Mouse (Mus musculus): ENCODE data around the gene Otop1.

Otop1 gene

DNA sequence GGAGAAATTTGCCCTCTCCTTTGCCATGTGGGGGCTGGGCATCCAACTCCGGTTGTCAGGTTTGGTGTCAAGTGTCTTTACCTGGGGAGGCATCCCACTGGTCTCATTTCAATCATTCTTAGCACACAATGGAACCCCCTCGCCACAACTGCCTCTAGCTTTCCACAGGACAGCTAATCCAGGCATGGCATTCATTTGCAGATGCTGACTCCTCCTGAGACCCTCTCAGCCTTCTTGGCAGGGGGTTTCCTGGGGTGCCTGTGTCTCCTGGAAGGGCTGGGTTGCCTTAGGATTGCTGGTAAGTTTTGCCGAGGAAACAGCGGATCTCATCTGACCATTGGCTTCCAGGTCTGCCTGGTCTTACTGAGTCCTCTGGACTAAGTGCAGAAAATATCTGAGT lies at the start of gene Otop1:
TSS of gene Otop1 (plus strand) at position 202 of the 400 bp plus-strand sequence.
- no peak for DNase-seq

DNA sequence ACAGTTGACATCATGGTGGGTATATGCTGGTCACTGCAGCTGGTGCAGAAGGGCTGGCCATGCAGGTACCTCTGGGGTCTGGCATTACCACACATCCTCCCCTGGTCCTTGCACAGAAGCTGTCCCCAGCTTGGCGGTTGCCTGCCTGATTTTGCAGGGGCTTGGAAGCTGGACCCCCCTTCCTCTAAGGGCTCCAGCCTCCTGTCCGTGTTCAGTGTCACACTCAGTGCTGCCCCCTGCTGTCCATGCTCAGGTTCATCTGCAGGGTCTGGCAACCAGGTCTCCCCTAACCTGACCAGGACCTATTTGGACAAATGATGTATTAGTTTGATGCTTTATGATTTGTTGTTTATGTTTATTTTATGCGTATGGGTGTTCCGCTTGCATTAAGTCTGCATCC lies 40.4 kb upstream of the Otop1 start:
- DNase-seq, result no peak

DNA sequence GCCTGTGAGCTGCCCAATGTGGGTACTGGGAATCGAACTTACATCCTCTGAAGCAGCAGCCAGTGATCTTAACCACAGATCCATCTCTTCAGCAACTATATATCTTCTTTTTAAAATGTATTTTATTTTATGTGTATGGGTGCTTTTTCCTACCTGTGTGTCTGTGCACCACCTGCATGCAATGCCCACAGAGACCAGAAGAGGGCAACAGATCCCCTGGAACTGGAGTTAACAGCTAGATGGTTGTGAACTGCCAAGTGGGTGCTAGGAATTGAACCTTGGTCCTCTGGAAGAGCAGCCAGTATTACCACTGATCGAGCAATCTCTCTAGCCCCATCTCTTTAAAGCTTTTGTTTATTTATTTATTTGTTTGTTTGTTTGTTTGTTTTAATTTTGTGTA lies 39.1 kb upstream of the Otop1 start:
- DNase-seq, result no peak

DNA sequence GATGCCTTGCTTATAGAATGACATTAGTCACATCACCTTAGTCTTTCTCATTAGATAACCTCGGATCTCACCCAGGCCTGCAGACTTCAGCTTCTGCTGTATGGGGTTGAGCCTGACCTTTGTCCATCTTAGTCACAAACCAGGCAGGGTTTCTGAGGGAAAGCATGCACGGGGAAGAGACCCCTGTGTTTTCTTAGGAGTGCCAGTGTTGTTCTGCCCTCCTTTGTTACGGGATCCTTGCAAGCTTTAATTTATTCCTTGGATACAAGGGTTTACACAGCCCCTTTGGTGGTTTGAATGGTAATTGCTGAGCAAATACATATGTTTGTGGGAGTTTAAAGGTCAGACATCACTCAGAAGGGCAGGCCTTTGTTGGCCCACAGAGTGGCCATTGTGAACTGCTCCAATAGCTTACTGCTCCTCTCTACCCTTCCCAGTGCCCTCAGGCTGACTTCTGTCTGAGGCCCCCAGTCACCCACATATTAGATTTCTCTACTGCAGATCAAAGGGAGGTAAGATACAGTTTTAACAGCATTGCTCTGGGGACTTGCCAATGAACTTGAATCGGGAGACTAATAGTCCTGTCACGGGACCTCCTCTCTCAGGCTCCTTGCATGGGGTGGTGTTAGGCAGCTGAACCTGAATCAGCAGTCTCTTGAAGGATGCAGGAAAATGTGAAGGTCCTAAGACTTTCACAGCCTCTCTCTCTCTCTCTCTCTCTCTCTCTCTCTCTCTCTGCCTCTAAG lies 34.9 kb upstream of the Otop1 start:
- no peak for DNase-seq

DNA sequence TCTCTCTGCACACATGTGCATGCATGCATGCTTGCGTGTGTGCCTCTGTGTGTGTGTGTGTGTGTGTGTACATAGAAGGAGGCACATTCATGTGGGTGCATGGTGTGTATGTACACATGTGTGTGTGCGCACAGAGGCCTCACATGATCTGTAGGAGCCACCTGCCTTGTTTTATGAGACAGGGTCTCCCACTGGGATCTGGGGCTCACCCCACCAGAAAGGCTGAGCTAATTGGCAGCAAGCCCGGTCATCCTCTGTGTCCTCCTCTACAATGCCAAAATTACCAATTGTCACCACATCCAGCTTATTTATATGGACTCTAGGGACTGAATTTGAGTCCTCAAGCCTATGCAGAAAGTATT lies 34.3 kb upstream of the Otop1 start:
- no peak for DNase-seq

DNA sequence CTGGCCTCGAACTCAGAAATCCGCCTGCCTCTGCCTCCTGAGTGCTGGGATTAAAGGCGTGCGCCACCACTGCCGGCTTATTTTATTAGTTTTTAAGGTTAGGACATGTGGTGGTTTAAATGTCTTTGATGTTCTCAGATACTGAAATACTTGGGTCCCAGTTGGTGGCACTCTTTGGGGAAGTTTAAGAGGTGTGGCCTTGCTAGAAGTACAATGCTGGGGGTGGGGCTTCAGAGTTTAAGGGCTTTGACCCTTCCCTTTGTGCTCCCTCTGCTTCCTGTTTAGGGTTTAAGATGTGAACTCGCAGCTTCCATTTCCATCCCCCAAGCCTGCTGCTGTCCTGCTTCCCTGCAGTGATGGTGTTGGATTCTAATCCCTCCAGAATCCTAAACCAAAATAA lies 33.8 kb upstream of the Otop1 start:
- DNase-seq, result no peak

DNA sequence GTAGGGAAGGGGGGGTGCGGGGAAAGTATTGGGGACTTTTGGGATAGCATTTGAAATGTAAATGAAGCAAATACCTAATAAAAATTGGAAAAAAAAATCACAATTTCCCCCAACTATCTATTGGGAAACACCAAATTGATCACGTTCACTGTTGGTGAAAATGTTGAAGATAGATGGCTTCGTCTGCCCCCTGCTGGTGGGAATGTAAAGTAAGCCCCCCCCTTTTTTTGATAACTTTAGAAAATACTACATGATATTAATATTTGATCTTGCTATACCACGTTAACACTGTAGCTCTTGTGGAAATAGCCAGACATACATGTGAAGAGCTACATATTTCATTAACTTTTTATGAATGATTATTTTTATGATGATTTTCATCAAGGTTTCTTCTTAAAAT lies 20.6 kb upstream of the Otop1 start:
- no peak for DNase-seq

DNA sequence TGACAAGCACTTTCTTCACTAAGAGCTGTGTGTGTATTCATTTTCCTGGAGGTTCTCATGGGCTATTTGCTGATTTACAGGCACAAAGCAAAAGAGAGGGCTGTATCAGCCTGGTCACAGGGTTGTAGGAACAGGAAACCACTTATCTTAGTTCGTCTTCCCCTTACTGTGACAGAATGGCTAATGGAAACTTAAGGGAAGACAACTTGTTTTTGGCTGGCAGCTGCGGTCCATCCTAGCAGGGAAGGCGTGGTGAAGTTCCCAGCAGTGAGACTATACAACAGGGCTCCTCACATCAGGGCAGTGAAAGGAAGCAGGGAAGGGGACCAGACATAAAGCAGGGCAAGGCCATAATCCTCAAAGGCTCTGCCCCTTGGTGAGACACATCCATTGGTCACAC lies 20.1 kb upstream of the Otop1 start:
- no peak for DNase-seq

DNA sequence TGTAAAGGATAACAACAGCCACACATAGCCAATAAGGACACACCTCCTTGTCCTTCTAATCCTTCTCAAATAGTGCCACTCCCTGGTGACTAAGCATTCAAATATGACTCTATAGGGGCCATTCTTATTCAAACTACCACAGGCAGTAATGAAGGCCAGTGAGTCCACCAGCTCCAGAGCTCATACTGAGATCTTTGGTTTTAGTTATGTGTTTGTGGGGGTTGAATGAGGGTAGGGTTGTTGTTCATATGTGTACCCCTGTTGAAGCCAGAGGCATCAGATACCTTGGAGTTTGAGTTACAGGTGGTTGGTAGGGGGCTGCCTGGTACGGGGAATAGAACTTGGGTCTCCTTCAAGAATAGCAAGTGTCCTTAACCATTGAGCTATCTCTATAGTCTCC lies 19.2 kb upstream of the Otop1 start:
- DNase-seq, result no peak

DNA sequence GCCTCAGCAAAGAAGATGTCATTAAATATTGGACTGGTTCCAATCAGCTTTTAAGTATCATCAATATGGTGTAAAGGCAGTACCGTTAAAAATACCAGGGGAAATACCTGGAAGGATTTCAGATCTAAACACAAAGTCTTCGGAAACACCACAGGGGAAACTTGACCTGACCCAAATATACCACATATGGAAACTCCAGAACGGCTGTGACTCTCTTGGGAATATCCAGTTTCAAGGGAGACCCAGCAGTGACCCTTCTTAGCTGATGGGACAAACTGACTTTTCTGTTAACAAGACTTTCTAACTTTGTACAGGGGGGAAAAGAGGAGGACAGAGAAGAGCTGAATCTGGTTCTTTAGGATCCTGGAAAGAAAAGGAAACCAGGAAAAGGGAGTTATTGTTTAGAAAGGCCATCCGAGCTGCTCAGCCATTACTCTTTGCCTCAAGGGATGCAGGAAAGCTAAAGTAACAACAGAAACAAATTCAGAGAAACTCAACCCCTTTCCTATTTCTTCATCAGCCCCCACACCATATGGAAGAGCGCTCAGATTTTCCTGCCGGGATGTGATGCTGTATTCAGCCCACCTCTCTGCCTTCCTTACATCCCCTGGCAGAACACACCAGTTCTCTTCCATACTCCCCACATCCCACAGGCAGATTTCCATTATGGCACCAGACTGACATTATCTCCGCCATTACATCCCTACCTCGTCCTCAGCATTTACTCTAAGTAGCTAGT lies 17.6 kb upstream of the Otop1 start:
- no peak for DNase-seq

DNA sequence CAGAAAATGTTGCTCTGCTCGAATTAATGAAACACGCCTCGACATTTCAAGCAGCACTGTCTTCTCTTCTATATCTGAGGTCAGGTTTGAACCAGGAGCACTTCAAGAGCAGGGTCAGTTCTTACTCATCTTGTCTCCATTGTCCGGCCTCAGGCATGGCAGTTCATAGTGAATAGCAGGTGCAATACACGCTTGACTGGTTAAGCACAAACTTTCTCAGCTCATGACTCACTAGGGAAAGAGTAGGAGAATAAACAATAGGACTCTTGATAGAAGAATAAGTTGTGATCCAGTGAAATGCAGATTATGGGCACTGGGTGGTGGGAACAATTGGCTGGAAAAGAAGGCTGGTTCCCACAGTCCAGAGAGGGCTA lies 17.0 kb upstream of the Otop1 start:
- DNase-seq, result no peak

DNA sequence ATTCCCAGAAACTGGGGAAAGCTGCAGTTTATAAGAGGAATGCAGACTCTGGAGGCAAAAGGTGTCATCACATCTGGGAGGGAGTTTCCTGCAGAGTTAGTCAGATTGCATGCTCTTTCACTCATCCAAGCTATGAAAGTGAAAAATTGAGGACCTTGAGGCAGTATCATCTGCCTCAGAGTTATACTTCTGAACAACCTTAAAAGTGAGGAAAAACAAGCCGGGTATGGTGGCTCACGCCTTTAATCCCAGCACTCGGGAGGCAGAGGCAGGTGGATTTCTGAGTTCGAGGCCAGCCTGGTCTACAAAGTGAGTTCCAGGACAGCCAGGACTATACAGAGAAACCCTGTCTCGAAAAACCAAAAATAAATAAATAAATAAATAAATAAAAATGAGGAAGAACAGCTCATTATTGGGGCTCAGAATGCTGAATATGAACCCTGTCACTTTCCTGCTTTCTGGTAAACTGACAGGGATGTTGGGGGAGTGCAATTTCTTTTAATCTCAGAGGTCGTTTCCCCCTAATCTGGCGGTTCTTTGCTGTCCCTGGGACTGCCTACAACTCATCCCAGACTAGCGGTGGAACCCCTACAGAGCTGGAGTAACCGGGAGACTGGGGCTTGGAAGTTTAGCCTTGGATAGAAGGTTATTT lies 16.2 kb upstream of the Otop1 start:
- no peak for DNase-seq

DNA sequence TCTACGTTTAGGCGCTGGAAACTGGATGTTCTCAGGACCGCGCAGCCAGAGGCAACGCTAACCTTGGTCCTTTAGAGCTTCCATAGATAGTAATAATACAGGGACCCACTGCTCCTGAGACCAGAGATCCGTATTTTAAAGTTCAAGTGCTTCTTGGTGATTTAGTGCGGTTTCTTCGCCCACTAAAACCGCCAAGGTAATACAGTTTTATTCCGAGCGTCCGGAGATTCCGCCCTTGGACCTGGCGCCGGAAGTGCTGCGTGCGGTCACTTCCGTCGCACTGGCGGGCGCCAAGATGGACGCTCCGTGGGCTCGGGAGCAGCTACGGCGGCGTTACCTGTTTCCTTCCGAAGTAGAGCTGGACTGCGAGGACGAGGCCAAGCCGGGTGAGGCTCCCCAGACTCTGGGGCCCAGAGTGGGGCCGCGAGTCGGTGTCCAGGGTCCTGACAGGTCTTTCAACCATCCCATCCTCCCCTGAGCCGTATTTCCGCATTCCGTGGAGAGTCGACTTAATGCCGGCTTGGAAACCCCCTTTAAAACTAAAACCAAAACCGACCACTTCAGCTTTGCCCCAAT lies 15.6 kb upstream of the Otop1 start, which contains the start of gene Tmem128:
TSS of gene Tmem128 (plus strand) at position 79 of the 576 bp plus-strand sequence.
- DNase-seq, result peak; percentile 54

DNA sequence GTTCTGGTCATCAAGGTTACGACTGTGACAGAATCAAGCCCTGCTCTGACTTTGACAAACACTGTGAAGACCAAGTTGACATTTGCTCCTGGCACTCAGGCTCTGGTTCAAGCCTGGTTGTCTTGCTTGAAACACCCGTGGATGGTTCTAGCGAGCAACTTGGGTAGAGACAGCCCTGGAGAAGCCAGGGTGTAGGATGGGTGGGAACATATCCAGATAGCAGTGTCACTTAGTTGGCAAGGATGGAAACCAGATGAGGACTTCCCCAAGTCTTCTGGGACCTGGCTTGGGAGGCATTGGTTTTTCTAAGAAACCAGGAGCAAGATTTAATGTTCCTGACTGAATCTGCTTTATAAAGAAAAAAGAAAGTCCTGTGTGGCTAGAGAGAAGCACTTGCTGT lies 4.8 kb upstream of the Otop1 start:
- no peak for DNase-seq

DNA sequence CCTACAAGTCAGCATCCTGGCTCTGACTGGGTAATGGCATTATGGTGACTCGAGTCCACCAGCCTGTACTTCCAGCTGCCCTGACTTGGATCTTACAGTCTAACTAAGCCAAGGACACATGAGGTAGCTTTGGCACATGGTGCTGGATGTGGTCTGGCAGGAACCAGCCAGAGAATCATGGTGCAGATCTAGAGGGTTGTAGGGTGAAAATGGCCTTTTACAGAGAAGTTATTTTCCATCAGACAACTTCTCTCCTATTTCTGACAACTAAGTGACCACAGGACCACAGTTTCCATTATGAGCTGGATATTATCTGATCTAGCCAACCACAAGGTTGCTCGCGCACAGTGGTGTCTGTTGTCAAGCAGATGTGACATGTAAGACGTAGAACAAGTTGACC lies 1.9 kb upstream of the Otop1 start:
- DNase-seq, result no peak

DNA sequence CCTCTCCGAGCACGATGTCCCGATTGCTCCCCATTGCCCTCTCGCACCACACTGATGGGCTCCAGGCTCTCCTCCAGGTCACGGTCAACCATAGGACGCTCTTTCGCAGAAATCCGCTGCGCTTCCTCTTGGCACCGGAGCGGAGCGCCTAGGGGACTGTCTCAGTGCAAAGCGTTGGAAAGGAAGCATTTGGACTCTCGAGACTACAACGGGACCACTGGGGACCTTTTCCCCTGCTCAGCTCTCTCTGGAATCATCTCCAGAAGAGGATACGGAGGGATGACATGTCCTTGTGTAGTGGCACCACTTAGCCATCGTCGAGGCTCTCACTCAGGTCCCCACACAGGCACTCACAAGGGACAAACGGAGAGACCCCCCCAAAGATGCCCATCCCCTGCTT lies 679 bp downstream of the Otop1 start:
- DNase-seq, result no peak

DNA sequence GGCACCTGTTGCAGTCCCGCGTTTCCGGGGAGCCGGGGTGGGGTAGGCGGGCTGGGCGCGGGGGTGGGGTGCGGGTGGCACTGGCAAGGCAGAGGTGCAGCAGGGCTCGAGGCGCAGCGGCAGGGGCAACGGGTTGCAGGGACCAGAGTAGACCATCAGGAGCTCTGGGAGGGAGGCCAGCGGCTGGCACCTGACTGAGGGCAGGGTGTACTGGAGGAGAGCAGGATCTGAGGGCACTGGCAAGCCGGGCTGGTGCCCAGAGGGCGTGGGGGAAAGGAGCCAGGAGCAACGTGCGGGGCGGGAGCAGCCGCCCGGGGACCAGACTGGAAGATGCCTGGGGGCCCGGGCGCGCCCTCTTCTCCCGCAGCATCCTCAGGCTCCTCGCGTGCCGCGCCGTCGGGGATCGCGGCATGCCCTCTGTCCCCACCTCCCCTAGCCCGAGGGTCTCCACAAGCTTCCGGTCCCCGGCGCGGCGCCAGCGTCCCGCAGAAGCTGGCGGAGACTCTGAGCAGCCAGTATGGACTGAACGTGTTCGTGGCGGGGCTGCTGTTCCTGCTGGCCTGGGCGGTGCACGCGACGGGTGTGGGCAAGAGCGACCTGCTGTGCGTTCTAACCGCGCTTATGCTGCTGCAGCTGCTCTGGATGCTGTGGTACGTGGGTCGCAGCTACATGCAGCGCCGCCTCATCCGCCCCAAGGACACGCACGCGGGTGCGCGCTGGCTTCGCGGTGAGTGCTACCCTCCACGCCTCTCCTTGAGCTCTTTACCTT lies 1.5 kb downstream of the Otop1 start:
- no peak for DNase-seq

DNA sequence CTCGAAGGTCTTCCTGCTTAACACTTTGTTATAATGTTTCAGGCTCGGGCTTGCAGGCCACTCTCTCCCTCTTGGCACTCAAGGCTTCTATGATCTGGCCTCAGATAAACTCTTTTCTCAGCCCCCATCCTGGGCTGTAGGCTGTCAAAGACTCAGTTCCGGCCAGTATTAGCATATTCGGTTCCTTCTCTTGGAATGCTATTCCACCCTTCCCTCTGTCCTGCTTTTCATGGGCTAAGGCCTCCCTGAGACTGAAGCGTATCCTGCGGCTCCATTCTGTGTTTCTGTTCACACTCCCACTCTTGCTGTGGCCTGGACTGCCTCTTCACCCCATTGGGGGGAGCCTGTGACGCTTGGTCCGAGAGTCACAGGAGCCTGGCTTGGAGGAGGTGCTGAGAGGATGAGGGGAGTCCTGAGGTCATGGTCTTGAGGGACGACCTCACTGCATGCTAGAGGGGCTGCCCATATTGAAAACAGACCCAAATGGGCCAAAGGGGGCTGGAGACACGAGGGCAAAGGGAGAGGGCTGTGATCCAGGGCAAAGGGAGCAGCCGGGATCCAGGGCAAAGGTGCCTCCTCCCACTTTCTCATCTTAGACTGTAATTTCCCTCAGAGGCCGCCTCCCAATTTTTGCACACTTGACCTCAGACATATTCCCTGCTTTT lies 2.3 kb downstream of the Otop1 start:
- DNase-seq, result no peak

DNA sequence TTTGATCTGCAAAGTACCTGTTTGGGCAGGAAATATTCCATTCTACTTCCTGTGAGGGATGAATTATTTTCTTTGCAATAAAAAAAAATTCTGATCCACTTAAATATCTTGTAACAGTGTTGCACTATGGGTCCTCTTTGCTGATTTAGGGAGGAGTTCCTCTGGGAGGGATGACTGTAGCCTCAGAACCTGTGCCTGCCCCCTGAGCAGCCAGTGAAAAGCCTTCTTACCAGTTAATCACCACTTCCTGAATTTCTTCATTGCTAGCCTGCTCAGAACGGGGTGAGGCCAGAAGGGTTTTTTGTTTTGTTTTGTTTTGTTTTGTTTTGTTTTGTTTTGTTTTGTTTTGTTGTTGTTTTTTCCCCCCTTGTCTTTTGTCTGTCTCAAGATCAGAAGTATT lies 4.3 kb downstream of the Otop1 start:
- DNase-seq, result no peak

DNA sequence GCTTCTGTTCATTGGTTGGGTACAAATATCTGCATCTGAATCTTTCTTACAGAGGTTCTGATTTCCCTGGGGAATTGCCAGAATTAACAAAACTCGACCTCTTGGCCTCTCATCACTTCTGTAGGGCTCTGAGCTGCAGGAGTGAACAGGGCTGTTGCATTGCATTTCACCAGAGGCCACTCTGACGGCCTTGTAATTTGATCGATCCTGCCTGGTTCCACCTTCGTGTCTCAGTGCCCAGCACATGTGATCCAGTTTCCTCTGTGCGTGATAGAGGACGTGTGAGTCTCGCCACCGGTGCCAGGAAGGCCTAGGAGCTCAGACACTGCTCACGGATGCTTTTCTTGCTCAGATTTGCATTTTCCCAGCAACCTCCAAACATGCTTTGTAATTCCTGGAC lies 10.0 kb downstream of the Otop1 start:
- no peak for DNase-seq

DNA sequence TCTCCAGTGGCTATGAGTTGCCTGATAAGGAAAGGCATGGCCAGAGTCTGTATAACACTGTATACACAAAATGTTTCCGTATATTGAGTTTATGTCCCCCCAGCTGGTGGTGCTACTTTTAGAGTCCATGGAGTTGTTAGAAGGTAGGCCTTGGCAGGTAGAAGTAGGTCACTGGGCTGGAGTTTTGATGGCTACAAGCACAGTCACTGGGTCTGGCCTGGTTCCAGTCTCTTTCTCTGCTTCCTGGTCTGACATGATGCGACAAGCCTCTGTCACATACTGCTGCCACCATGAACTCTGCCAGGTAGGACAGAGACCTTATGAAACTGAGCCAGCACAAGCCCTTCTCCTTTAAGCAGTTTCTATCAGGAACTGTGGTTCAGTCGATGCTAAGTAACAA lies 12.7 kb downstream of the Otop1 start:
- no peak for DNase-seq

DNA sequence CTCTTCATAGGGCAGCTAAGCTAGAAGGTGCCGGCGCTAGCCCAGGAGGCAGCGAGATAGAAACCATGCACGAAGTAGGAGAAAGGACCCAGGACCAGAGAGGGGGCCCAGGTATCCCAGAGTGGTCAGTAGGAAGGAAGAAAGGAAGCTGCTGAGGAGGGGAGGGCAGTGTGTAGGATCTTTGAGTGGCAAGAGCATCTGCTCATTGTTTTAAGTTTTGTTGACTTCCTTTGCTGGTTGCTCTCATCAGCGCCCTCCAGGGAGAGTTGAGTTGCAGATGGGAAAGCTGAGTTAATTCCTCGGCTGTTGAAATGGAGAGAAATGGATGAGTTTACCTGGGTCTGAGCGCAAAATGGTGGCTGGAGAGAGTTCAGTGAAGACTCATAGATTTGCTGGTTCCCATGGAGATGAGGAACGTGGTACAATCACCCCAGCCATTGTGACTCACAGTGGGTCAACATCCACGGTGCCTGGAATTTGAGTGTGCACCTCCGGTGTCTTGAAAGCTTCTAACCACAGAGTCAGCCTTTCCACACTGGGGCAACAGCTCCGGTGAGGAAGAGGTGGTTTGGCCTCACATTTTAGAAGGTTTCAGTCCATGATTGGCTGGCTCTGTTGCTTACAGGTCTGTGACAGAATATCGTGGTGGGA lies 26.1 kb downstream of the Otop1 start:
- no peak for DNase-seq
